Mouse (Mus musculus): Measurements from ENCODE around the gene Swt1.

DNA sequence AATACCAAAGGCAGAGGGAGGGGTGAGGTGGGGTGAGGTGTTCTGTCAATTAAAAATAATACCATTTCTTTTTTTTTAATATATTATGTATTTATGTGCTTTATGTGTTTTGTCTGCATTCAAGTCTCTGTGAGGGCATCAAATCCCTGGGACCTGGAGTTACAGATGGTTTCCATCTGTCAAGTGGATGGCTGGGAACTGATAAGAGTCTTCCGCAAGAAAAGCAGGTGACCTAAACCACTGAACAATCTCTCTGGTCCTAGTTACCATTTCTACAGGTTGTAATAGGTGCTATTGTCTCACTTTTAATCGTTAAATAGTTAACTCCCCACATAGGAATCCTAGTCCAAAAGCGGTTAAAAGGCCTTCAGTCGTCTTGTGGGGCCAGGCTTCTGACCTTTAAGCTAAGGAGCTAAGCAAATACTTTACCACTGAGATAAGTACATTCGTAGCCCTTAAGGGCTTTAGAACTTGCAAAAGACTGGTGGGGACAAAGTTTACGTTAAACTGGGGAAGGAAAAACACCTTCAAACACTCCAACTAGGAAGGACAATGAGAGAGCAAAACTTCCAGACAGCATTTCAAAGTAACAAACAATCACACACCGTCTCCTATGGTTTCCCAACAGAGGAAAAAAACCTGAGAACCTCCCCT is 1.2 kb downstream of the Swt1 start:
- no peak for TF ChIP-seq CTCF (IDR thresholded peaks at IDR 0.05; ENCODE audit: control insufficient read depth, insufficient read depth, insufficient read length)
- TF ChIP-seq CEBPB (IDR thresholded peaks at IDR 0.05; ENCODE audit: low read depth) = no peak

Data from C2C12 (cell line).